Mouse (Mus musculus) heart, embryonic 15.5 days (tissue): ENCODE results near the gene Zfp579. TPM values are rescaled to one million over a fixed set of nuclear protein-coding genes. Genes with fewer than 3 reads are reported as not detected.

Source experiments
- ATAC-seq: fragments of 200-750 bp; cut with Nextera tagmentation; replicated peaks from 2 replicates; pipeline ENCODE4 v1.8.0; 2017; ENCODE audit warnings: low read depth, moderate TSS enrichment; ENCODE audit not compliant: insufficient number of reproducible peaks, insufficient read depth, low FRiP score
- H3K27ac ChIP-seq: fragments of 300-500 bp; sonication (generic); 2 replicates; pipeline ENCODE4 v1.5.1; 2015; ENCODE audit warnings: mild to moderate bottlenecking, inconsistent platforms
- H3K27me3 ChIP-seq: fragments of 300-500 bp; sonication (generic); 2 replicates; pipeline ENCODE4 v1.6.1; 2015; ENCODE audit warnings: inconsistent platforms
- H3K36me3 ChIP-seq: fragments of 300-500 bp; sonication (generic); 2 replicates; pipeline ENCODE4 v1.6.1; 2015; ENCODE audit warnings: mild to moderate bottlenecking, inconsistent platforms
- H3K4me1 ChIP-seq: fragments of 300-500 bp; sonication (generic); replicated peaks from 2 replicates; pipeline ENCODE4 v1.6.1; 2015; ENCODE audit warnings: inconsistent platforms
- H3K4me2 ChIP-seq: fragments of 300-500 bp; sonication (generic); 2 replicates; pipeline ENCODE4 v1.6.1; 2015; ENCODE audit warnings: inconsistent platforms, mild to moderate bottlenecking, moderate library complexity
- H3K4me3 ChIP-seq: fragments of 300-500 bp; sonication (generic); 2 replicates; pipeline ENCODE4 v1.5.1; 2015; ENCODE audit warnings: mild to moderate bottlenecking, inconsistent platforms
- H3K9ac ChIP-seq: fragments of 300-500 bp; sonication (generic); 2 replicates; pipeline ENCODE4 v1.6.1; 2015; ENCODE audit warnings: mild to moderate bottlenecking, inconsistent platforms
- H3K9me3 ChIP-seq: fragments of 300-500 bp; sonication (generic); replicated peaks from 2 replicates; pipeline ENCODE4 v1.6.1; 2016; ENCODE audit warnings: inconsistent platforms
- WGBS: fragments of 180-500 bp; shearing (Covaris S2); methylation state at CpG from one replicate; pipeline ENCODE4 v1.1.7; 2015; ENCODE audit warnings: mixed read lengths; 5-methylcytosine and 5-hydroxymethylcytosine counted together
- polyA plus RNA-seq: library from polyadenylated mRNA; unstranded; fragments of >200 nt; fragmentation: Nextera tagmentation; extraction: Ambion mirVana; gene quantifications from 2 replicates; pipeline ENCODE4 v1.2.1, GENCODE M21; 2015

Gene Zfp579
- polyA plus RNA-seq, 1 experiment from 2014 or later = 22.5 TPM

- ATAC-seq = no peak
- Histone ChIP-seq H3K36me3 (no peaks in the 10 kb centered on the region), H3K27ac (no peak overlapping the region), H3K9me3 (no peaks in the 10 kb centered on the region), H3K4me3 (no peak overlapping the region), H3K9ac (no peak overlapping the region), H3K4me2 (no peak overlapping the region), H3K27me3 (no peaks in the 10 kb centered on the region), H3K4me1 (peaks cover 17% of the 10 kb centered on the region)
- 42% methylated on average over 6 of the region's 6 CpGs for WGBS
Observed at GRCm38 (mm10) chr7:4948386-4948785, 47.6 kb downstream of the Zfp579 start.

GRCm38 (mm10) chr7:4947855-4948254, 48.1 kb downstream of the Zfp579 start:
- Histone ChIP-seq H3K9me3 (no peaks in the 10 kb centered on the region), H3K27ac (no peak overlapping the region), H3K4me3 (no peak overlapping the region), H3K9ac (no peak overlapping the region), H3K36me3 (no peaks in the 10 kb centered on the region), H3K27me3 (no peaks in the 10 kb centered on the region), H3K4me2 (no peak overlapping the region), H3K4me1 (peaks cover 16% of the 10 kb centered on the region)
- WGBS = 23% methylated on average over 2 of the region's 2 CpGs
- ATAC-seq = no peak

- Histone ChIP-seq H3K4me2 (peak overlapping the region; percentile 62), H3K4me3 (peak overlapping the region; percentile 38), H3K9me3 (no peaks in the 10 kb centered on the region), H3K27me3 (no peaks in the 10 kb centered on the region), H3K9ac (0 out of 2 replicates have a peak overlapping the region, but pooled peaks have one; percentile 33), H3K4me1 (peaks cover 6% of the 10 kb centered on the region), H3K27ac (no peak overlapping the region), H3K36me3 (no peaks in the 10 kb centered on the region)
- peak; percentile 73; the same call in 1 of the 2 replicates for ATAC-seq
- 15% methylated on average over 15 of the region's 15 CpGs for WGBS
Observed at GRCm38 (mm10) chr7:4943223-4943815, 52.6 kb downstream of the Zfp579 start.

DNA sequence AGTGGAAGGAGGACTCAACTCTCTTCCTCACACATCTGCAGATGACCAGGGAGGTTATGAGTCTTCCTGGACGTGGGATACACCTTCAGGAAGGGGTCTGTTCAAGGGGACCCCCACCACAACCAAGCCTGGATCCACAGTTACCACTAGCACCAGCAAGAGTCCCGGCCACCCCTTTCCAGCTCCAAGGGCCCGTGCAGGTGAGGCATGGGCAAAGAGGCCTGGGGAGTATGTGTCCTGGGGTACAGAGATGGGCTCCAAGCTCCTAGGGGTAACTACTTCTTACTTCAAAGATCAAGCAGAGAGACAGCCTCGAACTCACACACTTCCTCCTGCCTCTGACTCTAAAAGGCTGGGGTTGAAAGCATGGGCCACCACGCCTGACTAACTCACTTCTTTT, 53.3 kb downstream of the Zfp579 start:
- H3K27ac ChIP-seq = no peak overlapping the region
- H3K4me2 ChIP-seq = no peak overlapping the region
- H3K9ac ChIP-seq = no peak overlapping the region
- no peaks in the 10 kb centered on the region for H3K36me3 ChIP-seq
- ATAC-seq = no peak
- 40% methylated on average over 5 of the region's 5 CpGs for WGBS
- no peaks in the 10 kb centered on the region for H3K27me3 ChIP-seq
- peaks cover 4% of the 10 kb centered on the region for H3K4me1 ChIP-seq
- no peaks in the 10 kb centered on the region for H3K9me3 ChIP-seq
- no peak overlapping the region for H3K4me3 ChIP-seq

GRCm38 (mm10) chr7:4940068-4940479, 55.9 kb downstream of the Zfp579 start:
- Histone ChIP-seq H3K36me3 (no peaks in the 10 kb centered on the region), H3K9ac (no peak overlapping the region), H3K27me3 (no peaks in the 10 kb centered on the region), H3K9me3 (no peaks in the 10 kb centered on the region), H3K4me1 (peaks cover 4% of the 10 kb centered on the region), H3K27ac (no peak overlapping the region), H3K4me2 (no peak overlapping the region), H3K4me3 (no peak overlapping the region)
- WGBS = 18% methylated on average over 9 of the region's 9 CpGs
- no peak for ATAC-seq

GRCm38 (mm10) chr7:4938456-4938855, 57.5 kb downstream of the Zfp579 start:
- Histone ChIP-seq H3K4me1 (peaks cover 2% of the 10 kb centered on the region), H3K9me3 (0 out of 2 replicates have a peak, but pooled peaks cover 4% of the 10 kb centered on the region), H3K4me2 (no peak overlapping the region), H3K4me3 (no peak overlapping the region), H3K27me3 (no peaks in the 10 kb centered on the region), H3K9ac (no peak overlapping the region), H3K36me3 (no peaks in the 10 kb centered on the region), H3K27ac (no peak overlapping the region)
- no peak for ATAC-seq
- WGBS = 45% methylated on average over 2 of the region's 2 CpGs

- Histone ChIP-seq H3K36me3 (no peaks in the 10 kb centered on the region), H3K4me2 (no peak overlapping the region), H3K27ac (no peak overlapping the region), H3K9ac (no peak overlapping the region), H3K9me3 (0 out of 2 replicates have a peak, but pooled peaks cover 4% of the 10 kb centered on the region), H3K4me1 (no peaks in the 10 kb centered on the region), H3K4me3 (no peak overlapping the region), H3K27me3 (no peaks in the 10 kb centered on the region)
- WGBS = 76% methylated on average over 11 of the region's 11 CpGs
- no peak for ATAC-seq
Observed at GRCm38 (mm10) chr7:4937392-4937791, 58.6 kb downstream of the Zfp579 start.

- H3K27me3 ChIP-seq = no peaks in the 10 kb centered on the region
- H3K4me3 ChIP-seq = no peak overlapping the region
- 70% methylated on average over 10 of the region's 10 CpGs for WGBS
- no peak for ATAC-seq
- no peaks in the 10 kb centered on the region for H3K4me1 ChIP-seq
- no peak overlapping the region for H3K27ac ChIP-seq
- no peak overlapping the region for H3K4me2 ChIP-seq
- H3K9me3 ChIP-seq = 0 out of 2 replicates have a peak, but pooled peaks cover 4% of the 10 kb centered on the region
- no peaks in the 10 kb centered on the region for H3K36me3 ChIP-seq
- H3K9ac ChIP-seq = no peak overlapping the region
Observed at GRCm38 (mm10) chr7:4936832-4937231, 59.1 kb downstream of the Zfp579 start.

GRCm38 (mm10) chr7:4934160-4934914, 61.6 kb downstream of the Zfp579 start:
- WGBS = 80% methylated on average over 4 of the region's 4 CpGs
- H3K4me3 ChIP-seq = no peak overlapping the region
- 0 out of 2 replicates have a peak, but pooled peaks cover 4% of the 10 kb centered on the region for H3K9me3 ChIP-seq
- no peaks in the 10 kb centered on the region for H3K27me3 ChIP-seq
- no peaks in the 10 kb centered on the region for H3K36me3 ChIP-seq
- no peak for ATAC-seq
- no peak overlapping the region for H3K27ac ChIP-seq
- no peaks in the 10 kb centered on the region for H3K4me1 ChIP-seq
- no peak overlapping the region for H3K4me2 ChIP-seq
- no peak overlapping the region for H3K9ac ChIP-seq

Other genes with a start within 250 kb of the Zfp579 start
- 34.9 and 35.6 TPM in 2 replicates for gene Cox6b2, start 243.1 kb downstream of the Zfp579 start, polyA plus RNA-seq
- gene Fam71e2, start 224.9 kb downstream of the Zfp579 start, polyA plus RNA-seq = not detected in 2 replicates
- 0.06 TPM in 1 of 2 replicates, not detected in the other for gene Il11, start 213.3 kb downstream of the Zfp579 start, polyA plus RNA-seq
- gene Tmem190, start 213.2 kb downstream of the Zfp579 start, polyA plus RNA-seq = 0.25 TPM in 1 of 2 replicates, not detected in the other
- 4.2 and 5.0 TPM in 2 replicates for gene Tmem238, start 206.5 kb downstream of the Zfp579 start, polyA plus RNA-seq
- gene Rpl28, start 203.3 kb downstream of the Zfp579 start, polyA plus RNA-seq = 197 and 209 TPM in 2 replicates
- 283 and 347 TPM in 2 replicates for gene Ube2s, start 183.6 kb downstream of the Zfp579 start, polyA plus RNA-seq
- 0.05 and 0.14 TPM in 2 replicates for gene Shisa7, start 151.5 kb downstream of the Zfp579 start, polyA plus RNA-seq
- 3.0 and 4.8 TPM in 2 replicates for gene Isoc2b, start 125.9 kb downstream of the Zfp579 start, polyA plus RNA-seq
- gene Isoc2a, start 119.0 kb downstream of the Zfp579 start, polyA plus RNA-seq = 1.3 and 1.6 TPM in 2 replicates
- gene Gm36210, start 89.6 kb downstream of the Zfp579 start, polyA plus RNA-seq = not detected in 2 replicates
- gene Zfp628, start 80.9 kb downstream of the Zfp579 start, polyA plus RNA-seq = 2.1 and 3.0 TPM in 2 replicates
- gene Nat14, start 74.1 kb downstream of the Zfp579 start, polyA plus RNA-seq = 4.2 and 5.3 TPM in 2 replicates
- 2.6 and 3.3 TPM in 2 replicates for gene Ssc5d, start 70.4 kb downstream of the Zfp579 start, polyA plus RNA-seq
- gene Sbk2, start 31.8 kb downstream of the Zfp579 start, polyA plus RNA-seq = 4.8 and 5.3 TPM in 2 replicates
- gene Sbk3, start 25.0 kb downstream of the Zfp579 start, polyA plus RNA-seq = 0.33 and 0.55 TPM in 2 replicates
- 11.3 and 12.1 TPM in 2 replicates for gene Zfp524, start 18.3 kb upstream of the Zfp579 start, polyA plus RNA-seq
- gene Fiz1, start 18.5 kb upstream of the Zfp579 start, polyA plus RNA-seq = 26.2 and 31.4 TPM in 2 replicates
- gene Gm44973, start 19.3 kb upstream of the Zfp579 start, polyA plus RNA-seq = 0.78 TPM in 1 of 2 replicates, not detected in the other
- gene Zfp865, start 24.2 kb upstream of the Zfp579 start, polyA plus RNA-seq = 3.3 and 5.5 TPM in 2 replicates
- gene Ccdc106, start 24.4 kb upstream of the Zfp579 start, polyA plus RNA-seq = 1.7 and 3.7 TPM in 2 replicates
- gene 4632433K11Rik, start 38.0 kb upstream of the Zfp579 start, polyA plus RNA-seq = not detected in 2 replicates
- 5.4 and 6.5 TPM in 2 replicates for gene Zfp784, start 42.3 kb upstream of the Zfp579 start, polyA plus RNA-seq
- gene Zfp580, start 55.4 kb upstream of the Zfp579 start, polyA plus RNA-seq = 14.7 and 17.2 TPM in 2 replicates
- 63.0 and 78.8 TPM in 2 replicates for gene U2af2, start 66.0 kb upstream of the Zfp579 start, polyA plus RNA-seq
- gene Epn1, start 84.1 kb upstream of the Zfp579 start, polyA plus RNA-seq = 43.1 and 57.0 TPM in 2 replicates
- gene Rfpl4, start 120.8 kb upstream of the Zfp579 start, polyA plus RNA-seq = not detected in 2 replicates
- 1.3 and 1.7 TPM in 2 replicates for gene Rasl2-9, start 129.8 kb upstream of the Zfp579 start, polyA plus RNA-seq
- gene Vmn1r55, start 153.5 kb upstream of the Zfp579 start, polyA plus RNA-seq = not detected in 2 replicates
- gene Vmn1r56, start 200.6 kb upstream of the Zfp579 start, polyA plus RNA-seq = not detected in 2 replicates
- not detected in 2 replicates for gene Vmn1r57, start 222.3 kb upstream of the Zfp579 start, polyA plus RNA-seq